Mouse (Mus musculus) limb, embryonic 14.5 days (tissue): Measurements from ENCODE around the gene Tmem43. TPM values are rescaled to one million over a fixed set of nuclear protein-coding genes. Genes with fewer than 3 reads are reported as not detected.
"Not testable (repeated sequence)": the region's sequence is repeated elsewhere in the genome, so short reads cannot be mapped to it uniquely, and the experiment has no call there.

Source experiments
- ATAC-seq: fragments of 200-750 bp; cut with Nextera tagmentation; 2 replicates; pipeline ENCODE4 v1.8.0; 2017; ENCODE audit warnings: low read depth, moderate number of reproducible peaks, moderate TSS enrichment; ENCODE audit not compliant: low FRiP score
- DNase-seq: peaks from one replicate; pipeline ENCODE4 v3.0.0-alpha.2; 2015; ENCODE audit warnings: low spot score
- H3K27ac ChIP-seq: fragments of 300-500 bp; sonication (generic); replicated peaks from 2 replicates; pipeline ENCODE4 v1.5.1; 2014; ENCODE audit warnings: low read depth, mild to moderate bottlenecking, low read length, moderate library complexity, mixed read lengths
- H3K27me3 ChIP-seq: fragments of 300-500 bp; sonication (generic); 2 replicates; pipeline ENCODE4 v1.6.1; 2014; ENCODE audit warnings: low read length, mixed read lengths; ENCODE audit not compliant: control insufficient read depth, insufficient read depth
- H3K36me3 ChIP-seq: fragments of 300-500 bp; sonication (generic); 2 replicates; pipeline ENCODE4 v1.6.1; 2014; ENCODE audit warnings: mild to moderate bottlenecking, low read length, moderate library complexity, mixed read lengths; ENCODE audit not compliant: control insufficient read depth, insufficient read depth
- H3K4me1 ChIP-seq: fragments of 300-500 bp; sonication (generic); 2 replicates; pipeline ENCODE4 v1.6.1; 2014; ENCODE audit warnings: antibody characterized with exemption, low read length, mixed read lengths; ENCODE audit not compliant: control insufficient read depth, insufficient read depth
- H3K4me2 ChIP-seq: fragments of 300-500 bp; sonication (generic); replicated peaks from 2 replicates; pipeline ENCODE4 v1.6.1; 2014; ENCODE audit warnings: low read depth, mild to moderate bottlenecking, low read length, moderate library complexity; ENCODE audit not compliant: severe bottlenecking
- H3K4me3 ChIP-seq: fragments of 300-500 bp; sonication (generic); replicated peaks from 2 replicates; pipeline ENCODE4 v1.5.1; 2014; ENCODE audit warnings: low read length
- H3K9ac ChIP-seq: fragments of 300-500 bp; sonication (generic); 2 replicates; pipeline ENCODE4 v1.6.1; 2014; ENCODE audit warnings: mild to moderate bottlenecking, low read depth, low read length, moderate library complexity; ENCODE audit not compliant: severe bottlenecking
- H3K9me3 ChIP-seq: fragments of 300-500 bp; sonication (generic); 2 replicates; pipeline ENCODE4 v1.6.1; 2016; ENCODE audit warnings: low read length; ENCODE audit not compliant: control insufficient read depth
- POLR2A ChIP-seq: fragments of 200-500 bp; IDR thresholded peaks from 2 replicates; pipeline ENCODE4 v1.8.0; 2012; ENCODE audit warnings: inconsistent platforms, mild to moderate bottlenecking, moderate library complexity, borderline replicate concordance; ENCODE audit not compliant: insufficient read depth, insufficient read length; ENCODE audit errors: extremely low read depth
- WGBS: fragments of 180-500 bp; shearing (Covaris S2); extraction: QIAGEN DNeasy Blood & Tissue Kit; methylation state at CpG from one replicate; pipeline ENCODE4 v1.1.7; 2014; 5-methylcytosine and 5-hydroxymethylcytosine counted together
- polyA plus RNA-seq, 2 experiments: library from polyadenylated mRNA; depleted of rRNA in 1 of 2; stranded (reverse) in 1 of 2; unstranded in 1 of 2; fragments of >200 nt; fragmentation: Nextera tagmentation in 1 of 2; extraction: Ambion mirVana in 1 of 2; gene quantifications; 2 replicates each; pipeline versions ENCODE4 v1.2.1 to v1.2.3; 2012 to 2014

The Tmem43 gene
- polyA plus RNA-seq, 2 experiments = 60.3 to 65.7 TPM

GRCm38 (mm10) chr6:91467106-91467505, 6.4 kb upstream of the Tmem43 start:
- no peak overlapping the region for H3K4me3 ChIP-seq
- H3K9ac ChIP-seq = no peak overlapping the region
- no peaks in the 10 kb centered on the region for H3K9me3 ChIP-seq
- H3K4me1 ChIP-seq = peaks cover 3% of the 10 kb centered on the region
- no peak for TF ChIP-seq POLR2A
- no peak overlapping the region for H3K4me2 ChIP-seq
- H3K36me3 ChIP-seq = peaks cover 45% of the 10 kb centered on the region
- 83% methylated on average over 1 of the region's 1 CpGs for WGBS
- H3K27me3 ChIP-seq = no peaks in the 10 kb centered on the region
- H3K27ac ChIP-seq = no peak overlapping the region
- no peak for ATAC-seq
- DNase-seq = no peak

- Histone ChIP-seq H3K4me2 (no peak overlapping the region), H3K27ac (no peak overlapping the region), H3K9me3 (no peaks in the 10 kb centered on the region), H3K27me3 (no peaks in the 10 kb centered on the region), H3K36me3 (peaks cover 20% of the 10 kb centered on the region), H3K9ac (no peak overlapping the region), H3K4me3 (no peak overlapping the region), H3K4me1 (peaks cover 17% of the 10 kb centered on the region)
- ATAC-seq = no peak
- no peak for TF ChIP-seq POLR2A
- 76% methylated on average over 2 of the region's 2 CpGs for WGBS
- no peak for DNase-seq
Measured at GRCm38 (mm10) chr6:91470712-91471111, 2.8 kb upstream of the Tmem43 start.

GRCm38 (mm10) chr6:91471427-91471826, 2.1 kb upstream of the Tmem43 start:
- H3K4me3 ChIP-seq, DNase-seq, H3K27ac ChIP-seq, ATAC-seq, H3K9ac ChIP-seq, H3K4me2 ChIP-seq, H3K9me3 ChIP-seq, H3K27me3 ChIP-seq: not testable (repeated sequence)
- Histone ChIP-seq H3K4me1 (peaks cover 17% of the 10 kb centered on the region), H3K36me3 (peaks cover 13% of the 10 kb centered on the region)
- 97% methylated on average over 3 of the region's 3 CpGs for WGBS

GRCm38 (mm10) chr6:91472319-91472718, 1.2 kb upstream of the Tmem43 start:
- ATAC-seq (no peak), DNase-seq (peak; percentile 9)
- H3K27ac ChIP-seq = peak overlapping the region; percentile 75

GRCm38 (mm10) chr6:91473805-91474440, 420 bp downstream of the Tmem43 start:
- peak; percentile 35 for ATAC-seq
- H3K4me2 ChIP-seq = peak overlapping the region; percentile 74
- TF ChIP-seq POLR2A = 0 out of 2 replicates have a peak, but pooled peaks have one; percentile 21
- H3K4me1 ChIP-seq = peaks cover 17% of the 10 kb centered on the region
- peaks cover 24% of the 10 kb centered on the region for H3K36me3 ChIP-seq
- peak; percentile 26 for DNase-seq
- peak overlapping the region; percentile 52; the same call in 1 of the 2 replicates for H3K27ac ChIP-seq
- H3K9ac ChIP-seq = peak overlapping the region; percentile 73
- H3K27me3 ChIP-seq = no peaks in the 10 kb centered on the region
- H3K9me3 ChIP-seq = no peaks in the 10 kb centered on the region
- under 1% methylated on average over 26 of the region's 27 CpGs for WGBS
- peak overlapping the region; percentile 64 for H3K4me3 ChIP-seq

More at GRCm38 (mm10) chr6:91472319-91472718, 1.2 kb upstream of the Tmem43 start:
- Histone ChIP-seq H3K4me1 (peaks cover 17% of the 10 kb centered on the region), H3K4me3 (peak overlapping the region; percentile 64), H3K36me3 (peaks cover 12% of the 10 kb centered on the region), H3K9ac (peak overlapping the region; percentile 81), H3K27me3 (no peaks in the 10 kb centered on the region), H3K9me3 (no peaks in the 10 kb centered on the region), H3K4me2 (peak overlapping the region; percentile 78)
- WGBS = 24% methylated on average over 6 of the region's 6 CpGs
- no peak for TF ChIP-seq POLR2A
